Mouse (Mus musculus) megakaryocyte, embryonic 14.5 days (primary cell): Measurements from ENCODE around the gene Vstm4. TPM values are rescaled to one million over a fixed set of nuclear protein-coding genes. Genes with fewer than 3 reads are reported as not detected.

ENCODE experiments used
- H3K27me3 ChIP-seq: replicated peaks from 2 replicates; pipeline ENCODE3; 2012; ENCODE audit warnings: inconsistent platforms
- H3K36me3 ChIP-seq: replicated peaks from 2 replicates; pipeline ENCODE3; 2012; ENCODE audit warnings: low read length, inconsistent platforms, mixed read lengths
- H3K4me1 ChIP-seq: 2 replicates; pipeline ENCODE4 v1.6.1; 2012; ENCODE audit warnings: inconsistent platforms
- H3K4me3 ChIP-seq: replicated peaks from 2 replicates; pipeline ENCODE3; 2012; ENCODE audit warnings: moderate library complexity, mild to moderate bottlenecking, inconsistent platforms
- H3K9me3 ChIP-seq: 2 replicates; pipeline ENCODE4 v1.6.1; 2012; ENCODE audit warnings: inconsistent platforms
- FLI1 ChIP-seq: IDR thresholded peaks from 2 replicates; pipeline ENCODE4 v1.6.1; 2012; ENCODE audit warnings: low read length, inconsistent platforms, mixed read lengths
- GATA1 ChIP-seq: IDR thresholded peaks from 3 replicates; pipeline ENCODE4 v1.6.1; 2012; ENCODE audit warnings: mixed read lengths, low read length, inconsistent platforms, borderline replicate concordance
- polyA plus RNA-seq: library from polyadenylated mRNA; stranded (reverse); fragments of >175 nt; gene quantifications from 2 replicates; pipeline ENCODE4 v1.2.3, GENCODE M21; 2012; ENCODE audit warnings: low replicate concordance; ENCODE audit not compliant: insufficient read depth

Gene Vstm4
- polyA plus RNA-seq, 1 experiment: not detected

DNA sequence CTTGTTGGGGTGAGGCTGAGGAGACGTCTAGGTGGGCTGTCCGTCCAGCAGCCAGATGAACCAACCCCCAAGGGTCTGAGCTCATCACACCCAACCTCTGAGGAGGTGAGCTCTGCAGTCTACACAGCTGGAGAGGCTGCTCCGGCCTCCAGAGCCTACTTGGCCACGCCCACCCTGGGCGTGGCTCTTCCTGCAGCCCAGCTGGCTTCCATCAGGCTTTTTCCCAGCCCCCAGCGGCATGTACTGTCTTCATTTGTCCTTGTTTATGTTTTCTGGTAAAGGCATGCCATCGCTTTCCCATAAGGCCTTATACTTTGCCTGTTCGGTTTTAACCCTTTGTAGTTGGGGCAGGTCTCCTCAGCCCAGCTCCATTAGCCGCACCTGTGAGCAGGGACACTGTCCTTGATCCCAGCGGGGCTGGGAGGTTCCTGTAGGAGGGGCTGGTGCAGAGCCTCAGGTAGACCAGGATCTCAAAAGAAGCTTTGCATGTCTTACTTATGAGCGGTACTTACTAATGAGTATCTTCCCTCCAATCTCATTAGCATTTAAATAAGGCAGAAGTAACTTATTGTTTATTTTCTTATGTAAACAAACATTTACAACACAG, 31.0 kb upstream of the Vstm4 start:
- peaks cover 55% of the 10 kb centered on the region for H3K27me3 ChIP-seq
- peaks cover 12% of the 10 kb centered on the region for H3K9me3 ChIP-seq
- no peak overlapping the region for H3K4me3 ChIP-seq
- H3K4me1 ChIP-seq: peaks cover 17% of the 10 kb centered on the region
- TF ChIP-seq FLI1 (no peak), GATA1 (no peak)
- H3K36me3 ChIP-seq: no peaks in the 10 kb centered on the region

DNA sequence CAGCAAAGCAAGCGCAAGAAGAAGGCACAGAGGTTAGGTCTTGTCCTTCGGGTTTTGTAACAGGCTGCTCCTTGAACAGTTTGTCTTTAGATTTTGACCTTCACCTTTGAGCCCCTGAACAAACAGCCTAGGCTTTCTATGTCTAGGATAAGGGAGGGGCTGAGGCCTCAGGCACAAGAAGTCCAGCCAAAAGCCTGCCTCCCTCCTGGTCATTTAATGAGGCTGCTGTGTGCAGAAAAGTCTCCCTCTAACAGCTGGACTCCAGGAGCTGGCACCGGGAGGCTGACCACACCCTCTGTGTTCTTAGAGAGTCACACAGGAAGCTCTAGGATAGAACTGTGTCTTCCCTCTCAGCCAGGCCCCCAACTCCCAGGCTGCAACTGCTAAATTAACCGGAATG, 29.4 kb upstream of the Vstm4 start:
- Histone ChIP-seq H3K4me3 (no peak overlapping the region), H3K36me3 (no peaks in the 10 kb centered on the region), H3K27me3 (peaks cover 46% of the 10 kb centered on the region), H3K4me1 (peaks cover 17% of the 10 kb centered on the region), H3K9me3 (peaks cover 12% of the 10 kb centered on the region)
- TF ChIP-seq FLI1 (no peak), GATA1 (no peak)

DNA sequence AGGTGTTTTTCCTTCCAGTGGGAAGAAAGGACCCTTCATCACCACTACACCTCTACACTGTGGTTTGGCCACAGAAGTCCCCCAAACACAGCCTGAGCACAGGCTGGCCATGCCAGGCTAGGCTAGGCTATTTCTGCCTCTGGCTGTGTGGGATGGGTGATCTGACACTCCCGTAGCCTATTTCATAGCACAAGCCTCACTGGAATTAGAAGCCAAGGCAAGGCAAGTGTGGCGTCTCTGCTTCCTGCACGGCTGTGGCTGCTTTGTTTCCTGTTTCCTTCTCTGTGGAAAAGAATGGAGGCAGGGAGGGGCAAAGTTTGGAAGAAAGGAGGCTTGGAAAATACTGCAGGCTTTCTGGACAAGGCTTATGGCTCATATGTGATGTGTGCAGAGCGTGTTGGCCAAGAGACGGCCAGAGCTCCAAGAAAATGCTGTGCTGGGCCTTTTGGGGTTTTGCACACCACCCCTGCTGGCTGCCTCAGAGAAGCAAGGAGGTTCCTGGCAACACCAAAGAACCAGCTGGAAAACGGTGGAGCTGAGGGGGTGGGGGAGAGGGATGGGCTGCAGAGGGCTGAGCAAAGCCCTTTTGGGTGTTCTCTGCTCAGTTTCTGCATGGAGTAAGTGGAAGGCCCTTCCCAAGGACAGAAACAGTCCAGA, 28.4 kb upstream of the Vstm4 start:
- H3K27me3 ChIP-seq: peaks cover 53% of the 10 kb centered on the region
- peaks cover 17% of the 10 kb centered on the region for H3K4me1 ChIP-seq
- H3K36me3 ChIP-seq: no peaks in the 10 kb centered on the region
- peaks cover 12% of the 10 kb centered on the region for H3K9me3 ChIP-seq
- H3K4me3 ChIP-seq: no peak overlapping the region
- TF ChIP-seq GATA1 (no peak), FLI1 (no peak)

DNA sequence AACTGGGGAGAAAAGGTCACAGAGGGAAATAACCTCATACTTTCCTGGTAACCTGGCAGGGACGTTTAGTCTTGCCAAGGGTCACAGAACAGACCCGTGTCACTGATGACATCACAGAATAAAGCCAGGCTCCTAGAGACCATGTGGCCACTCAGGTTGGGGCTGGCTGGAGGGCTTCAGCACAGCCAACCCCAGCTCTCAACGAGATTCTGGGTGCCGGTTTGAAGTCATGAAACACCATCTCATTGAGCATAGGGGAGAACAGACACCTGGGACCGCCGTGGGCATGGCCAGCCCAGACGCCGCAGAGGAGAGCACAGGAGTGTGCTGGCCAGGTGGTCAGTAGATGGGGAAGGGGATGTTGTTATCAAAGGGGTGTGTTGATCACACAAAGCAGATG, 22.7 kb upstream of the Vstm4 start, which contains the start of gene Fam170b:
TSS of gene Fam170b (plus strand) at position 116 of the 400 bp plus-strand sequence.
- H3K9me3 ChIP-seq: 0 out of 2 replicates have a peak, but pooled peaks cover 8% of the 10 kb centered on the region
- H3K36me3 ChIP-seq: no peaks in the 10 kb centered on the region
- peaks cover 51% of the 10 kb centered on the region for H3K27me3 ChIP-seq
- no peaks in the 10 kb centered on the region for H3K4me1 ChIP-seq
- no peak for TF ChIP-seq FLI1
- TF ChIP-seq GATA1: no peak
- no peak within 1 kb of the TSS for H3K4me3 ChIP-seq

DNA sequence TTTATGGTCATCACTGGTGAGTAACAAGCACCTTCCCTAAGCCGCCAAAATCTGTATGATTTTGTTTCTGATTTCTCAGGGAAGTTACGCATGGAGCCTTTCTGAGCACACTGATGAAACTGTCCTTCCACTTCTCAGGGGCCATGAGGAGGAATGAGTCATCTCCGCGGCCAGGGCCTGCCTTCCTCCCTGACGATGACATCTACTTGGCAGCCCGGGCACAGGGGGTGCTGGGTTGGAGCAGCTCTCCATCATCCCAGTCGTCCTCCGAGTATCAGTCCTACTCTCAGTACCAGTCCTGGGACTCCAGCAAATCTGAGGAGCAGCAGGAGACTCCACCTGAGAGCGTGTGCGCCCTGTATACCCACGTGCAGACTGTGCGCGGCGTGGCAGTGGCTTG, 21.4 kb upstream of the Vstm4 start:
- no peak overlapping the region for H3K4me3 ChIP-seq
- no peaks in the 10 kb centered on the region for H3K4me1 ChIP-seq
- TF ChIP-seq FLI1: no peak
- TF ChIP-seq GATA1: no peak
- no peaks in the 10 kb centered on the region for H3K36me3 ChIP-seq
- peaks cover 56% of the 10 kb centered on the region for H3K27me3 ChIP-seq
- H3K9me3 ChIP-seq: 0 out of 2 replicates have a peak, but pooled peaks cover 2% of the 10 kb centered on the region

DNA sequence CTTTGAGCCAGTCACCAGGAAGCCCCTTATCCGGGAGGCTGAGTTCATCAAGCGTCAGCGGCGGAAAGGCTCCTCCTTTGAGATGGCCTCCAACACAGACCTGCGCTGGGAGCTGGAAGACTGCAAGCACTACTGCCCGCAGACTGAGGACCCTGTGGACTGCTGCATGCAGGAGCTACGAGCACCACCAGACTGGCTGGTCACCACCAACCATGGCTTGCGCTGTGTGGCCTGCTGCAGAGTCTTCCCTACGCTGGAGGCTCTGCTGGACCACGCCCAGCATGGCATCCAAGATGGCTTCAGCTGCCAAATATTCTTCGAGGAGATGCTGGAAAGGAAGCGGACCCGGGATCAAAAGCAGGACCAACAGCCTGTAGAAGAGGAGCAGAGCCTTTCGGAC, 21.0 kb upstream of the Vstm4 start:
- Histone ChIP-seq H3K27me3 (peaks cover 56% of the 10 kb centered on the region), H3K36me3 (no peaks in the 10 kb centered on the region), H3K4me3 (no peak overlapping the region), H3K9me3 (no peaks in the 10 kb centered on the region), H3K4me1 (no peaks in the 10 kb centered on the region)
- TF ChIP-seq FLI1 (no peak), GATA1 (no peak)

DNA sequence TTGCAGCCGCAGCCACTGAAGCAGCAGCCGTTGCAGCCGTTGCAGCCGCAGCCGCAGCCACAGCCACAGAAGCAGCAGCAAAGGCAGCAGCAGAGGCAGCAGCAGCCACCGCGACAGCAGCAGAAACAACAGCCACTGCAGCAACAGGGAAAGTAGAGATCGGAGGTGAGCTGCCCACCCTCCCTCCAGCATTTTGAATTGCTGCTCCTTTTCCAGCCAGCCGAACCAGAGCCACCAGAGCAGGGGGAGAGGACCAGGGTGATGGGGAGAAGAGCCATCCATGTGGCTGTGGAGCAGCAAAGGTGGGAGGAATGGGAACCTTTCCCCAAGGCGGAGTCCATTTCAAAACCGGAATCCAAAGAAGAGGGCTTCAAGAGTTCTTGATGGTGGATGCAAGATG, 20.4 kb upstream of the Vstm4 start:
- TF ChIP-seq GATA1: no peak
- TF ChIP-seq FLI1: no peak
- Histone ChIP-seq H3K4me1 (no peaks in the 10 kb centered on the region), H3K4me3 (no peak overlapping the region), H3K36me3 (no peaks in the 10 kb centered on the region), H3K9me3 (no peaks in the 10 kb centered on the region), H3K27me3 (peaks cover 54% of the 10 kb centered on the region)

DNA sequence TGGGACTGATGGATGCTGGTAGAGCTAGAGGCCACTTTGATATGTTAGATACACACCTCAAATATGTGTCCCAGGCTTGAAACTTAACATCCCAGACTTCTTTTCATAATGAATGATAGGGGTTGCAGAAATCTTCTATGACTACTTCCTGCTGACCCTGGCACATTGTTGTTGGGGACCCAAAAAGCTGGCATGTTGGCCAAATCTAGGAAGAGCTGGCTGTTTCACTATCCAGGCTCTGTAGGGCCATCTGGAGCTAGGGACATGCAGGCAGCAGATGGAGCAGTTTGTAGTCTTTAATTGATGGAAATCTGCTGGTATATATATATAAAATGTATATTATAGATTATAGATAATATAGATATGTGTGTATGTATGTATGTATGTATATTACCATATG, 14.5 kb upstream of the Vstm4 start:
- no peaks in the 10 kb centered on the region for H3K9me3 ChIP-seq
- H3K36me3 ChIP-seq: no peaks in the 10 kb centered on the region
- H3K4me1 ChIP-seq: no peaks in the 10 kb centered on the region
- no peak overlapping the region for H3K4me3 ChIP-seq
- H3K27me3 ChIP-seq: peaks cover 23% of the 10 kb centered on the region
- TF ChIP-seq FLI1: no peak
- no peak for TF ChIP-seq GATA1

DNA sequence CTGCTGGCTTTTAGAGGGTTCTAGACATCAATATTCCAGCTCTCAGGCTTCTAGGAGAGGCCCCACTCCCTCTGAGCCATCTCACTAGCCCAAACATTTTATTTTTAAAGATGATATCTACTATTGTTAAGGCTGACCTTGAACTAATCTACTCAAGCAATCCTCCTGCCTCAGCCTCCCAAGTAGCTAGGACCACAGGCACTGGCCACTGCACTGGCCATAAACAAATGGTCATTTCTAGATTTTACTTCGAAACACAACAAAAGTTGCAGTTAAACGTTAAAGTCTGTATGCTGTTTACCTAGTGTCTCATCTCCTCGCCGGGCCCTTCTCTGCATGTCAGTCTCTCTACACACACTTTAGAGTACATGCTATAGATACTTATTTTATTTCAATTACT, 2.5 kb upstream of the Vstm4 start:
- peaks cover 7% of the 10 kb centered on the region; the same call in 1 of the 2 replicates for H3K4me1 ChIP-seq
- TF ChIP-seq GATA1 (no peak), FLI1 (no peak)
- no peaks in the 10 kb centered on the region for H3K36me3 ChIP-seq
- no peaks in the 10 kb centered on the region for H3K9me3 ChIP-seq
- no peak overlapping the region for H3K4me3 ChIP-seq
- peaks cover 48% of the 10 kb centered on the region for H3K27me3 ChIP-seq

DNA sequence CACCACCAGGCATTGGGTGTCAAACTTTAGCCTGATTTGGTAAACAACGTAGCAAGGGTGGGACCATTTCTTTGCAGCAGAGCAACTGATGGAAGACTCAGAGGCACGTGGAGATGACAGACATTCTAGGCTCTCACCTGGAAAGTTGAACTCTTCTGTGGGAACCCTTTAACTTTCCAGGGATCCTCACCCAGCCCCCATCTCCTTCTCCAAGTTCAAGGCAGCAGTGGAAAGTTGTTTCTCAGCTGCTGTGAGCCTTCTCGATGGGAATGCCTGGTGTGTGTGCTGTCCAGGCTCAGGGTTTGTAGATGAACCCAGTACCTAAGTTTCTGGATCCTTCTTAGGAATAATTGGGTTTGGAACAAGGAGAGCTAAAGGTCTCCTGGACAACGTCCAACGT, 310 bp upstream of the Vstm4 start:
- no peaks in the 10 kb centered on the region for H3K36me3 ChIP-seq
- no peaks in the 10 kb centered on the region for H3K9me3 ChIP-seq
- H3K27me3 ChIP-seq: peaks cover 66% of the 10 kb centered on the region
- TF ChIP-seq FLI1 (no peak), GATA1 (no peak)
- peaks cover 15% of the 10 kb centered on the region for H3K4me1 ChIP-seq
- no peak overlapping the region for H3K4me3 ChIP-seq

DNA sequence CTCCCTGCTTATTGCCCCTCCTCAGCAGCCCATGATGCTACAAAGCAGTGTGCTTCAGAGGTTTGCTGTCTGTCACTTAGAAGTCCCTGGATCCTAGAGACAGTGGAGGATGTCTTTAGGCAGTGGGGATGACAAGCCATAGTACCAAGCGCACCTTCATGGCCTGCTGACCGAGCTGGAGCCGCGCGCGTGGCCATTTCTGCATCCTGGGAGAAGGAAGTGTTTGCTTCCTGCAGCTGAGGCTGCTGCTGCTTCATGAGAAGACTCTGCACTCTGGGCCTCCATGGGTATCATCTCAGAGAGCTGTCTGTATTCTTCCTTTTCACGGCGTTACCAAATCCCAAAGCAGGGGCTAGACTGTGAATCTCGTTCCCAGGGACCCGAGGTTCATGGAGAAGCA, 1.8 kb downstream of the Vstm4 start:
- TF ChIP-seq GATA1: no peak
- Histone ChIP-seq H3K4me3 (no peak overlapping the region), H3K9me3 (no peaks in the 10 kb centered on the region), H3K27me3 (peaks cover 78% of the 10 kb centered on the region), H3K36me3 (no peaks in the 10 kb centered on the region), H3K4me1 (peaks cover 15% of the 10 kb centered on the region)
